Mouse (Mus musculus) skeletal muscle tissue, adult 2 months (tissue): ENCODE measurements around the gene B4galnt4.
A peak's percentile ranks its signal among the peaks of the same experiment; 100 is the strongest.

Experiments
- DNase-seq: peaks from one replicate; pipeline ENCODE4 v3.0.0-alpha.2; 2012; ENCODE audit warnings: low read depth, low spot score

B4galnt4 gene

GRCm38 (mm10) chr7:141070058-141070862 lies 9.4 kb downstream of the B4galnt4 start:
- DNase-seq: no peak

GRCm38 (mm10) chr7:141072017-141072745 lies 11.3 kb downstream of the B4galnt4 start:
- no peak for DNase-seq

GRCm38 (mm10) chr7:141073782-141074181 lies 12.9 kb downstream of the B4galnt4 start:
- DNase-seq: no peak

- no peak for DNase-seq
These were observed 16.9 kb downstream of the B4galnt4 start, which contains the start of gene Pkp3 for GRCm38 (mm10) chr7:141077841-141078240. Gene Pkp3 (plus strand): TSS chr7:141078218.

- DNase-seq: no peak
These were observed 18.0 kb downstream of the B4galnt4 start for GRCm38 (mm10) chr7:141078876-141079275.

GRCm38 (mm10) chr7:141079481-141080449 lies 18.9 kb downstream of the B4galnt4 start:
- DNase-seq: no peak

- no peak for DNase-seq
These were observed 27.0 kb downstream of the B4galnt4 start for GRCm38 (mm10) chr7:141087894-141088293.

GRCm38 (mm10) chr7:141088473-141088872 lies 27.6 kb downstream of the B4galnt4 start:
- no peak for DNase-seq

- DNase-seq: no peak
These were observed 29.3 kb downstream of the B4galnt4 start for GRCm38 (mm10) chr7:141090228-141090627.

GRCm38 (mm10) chr7:141092051-141092735 lies 31.3 kb downstream of the B4galnt4 start:
- DNase-seq: peak; percentile 73

- DNase-seq: no peak
These were observed 33.0 kb downstream of the B4galnt4 start for GRCm38 (mm10) chr7:141093950-141094349.

GRCm38 (mm10) chr7:141094487-141095205 lies 33.7 kb downstream of the B4galnt4 start:
- DNase-seq: no peak

- DNase-seq: no peak
These were observed 35.1 kb downstream of the B4galnt4 start for GRCm38 (mm10) chr7:141096021-141096420.

- DNase-seq: peak; percentile 45
These were observed 35.7 kb downstream of the B4galnt4 start for GRCm38 (mm10) chr7:141096649-141097056.

GRCm38 (mm10) chr7:141097177-141097576 lies 36.3 kb downstream of the B4galnt4 start:
- DNase-seq: no peak

- DNase-seq: no peak
These were observed 39.2 kb downstream of the B4galnt4 start, which contains the start of gene Sigirr for GRCm38 (mm10) chr7:141099911-141100691. Gene Sigirr (minus strand): TSS chr7:141100572.

- DNase-seq: no peak
These were observed 42.3 kb downstream of the B4galnt4 start for GRCm38 (mm10) chr7:141103161-141103560.

GRCm38 (mm10) chr7:141115874-141116273 lies 55.0 kb downstream of the B4galnt4 start:
- no peak for DNase-seq

- DNase-seq: no peak
These were observed 56.7 kb downstream of the B4galnt4 start, which contains the start of gene Ano9 for GRCm38 (mm10) chr7:141117636-141118035. Gene Ano9 (minus strand): TSS chr7:141117806.
